Comparison of ENCODE assay signal across 9 mouse cellular contexts in genomic region chr11:114791891-114792411, GRCm38 (mm10). TPM values are rescaled to one million over a fixed set of nuclear protein-coding genes. Genes with fewer than 3 reads are reported as not detected.
A peak's percentile ranks its signal among the peaks of the same experiment; 100 is the strongest.
DNase-seq lines count a peak whose midpoint lies in the region; ATAC-seq and TF ChIP-seq lines count a peak whose summit lies in the region.
"Had no signal": no experiment of that assay in that cellular context is flagged by ENCODE, and none has a peak within 500 bp of the region (broad histone marks: within the 10 kb centered on the region; RNA-seq: fewer than 3 reads in every experiment).

No protein-coding gene starts in this region.

- TF ChIP-seq EP300 in stomach, postnatal 0 days (optimal IDR thresholded peaks at IDR 0.05), result no peak

- peaks cover 21% of the 10 kb centered on the region for H3K4me1 ChIP-seq in testis, adult 2 months (ENCODE audit: control insufficient read depth, insufficient read depth, low read length)
- H3K4me1 ChIP-seq in hindbrain, postnatal 0 days (ENCODE audit: insufficient read depth, low read length), result peaks cover 47% of the 10 kb centered on the region
- peaks cover 62% of the 10 kb centered on the region for H3K4me1 ChIP-seq in midbrain, embryonic 11.5 days (ENCODE audit: control insufficient read depth, insufficient read depth, low read length)
- no peaks in the 10 kb centered on the region; the same call in 1 of the 2 replicates for H3K4me1 ChIP-seq in stomach, postnatal 0 days (replicated peaks; ENCODE audit: control insufficient read depth, insufficient read depth)

- H3K4me3 ChIP-seq in testis, adult 2 months (ENCODE audit: control insufficient read depth, low read depth, low read length), result peak overlapping the region; percentile 1
- H3K4me3 ChIP-seq in hindbrain, postnatal 0 days (ENCODE audit: low read length), result peak overlapping the region; percentile 44
- peak overlapping the region; percentile 42 for H3K4me3 ChIP-seq in midbrain, embryonic 11.5 days (ENCODE audit: low read depth, low read length)
- H3K4me3 ChIP-seq in stomach, postnatal 0 days (ENCODE audit: low read depth, low read length), result peak overlapping the region; percentile 36

- peak overlapping the region; percentile 68 for H3K4me2 ChIP-seq in hindbrain, postnatal 0 days (ENCODE audit: low read depth, low read length)
- peak overlapping the region; percentile 84 for H3K4me2 ChIP-seq in midbrain, embryonic 11.5 days
- H3K4me2 ChIP-seq in stomach, postnatal 0 days (replicated peaks; ENCODE audit: low read depth), result peak overlapping the region; percentile 69

- H3K27me3 ChIP-seq in testis, adult 2 months (ENCODE audit: control insufficient read depth, insufficient read depth, low read length), result no peaks in the 10 kb centered on the region; the same call in 1 of the 2 replicates
- no peaks in the 10 kb centered on the region for H3K27me3 ChIP-seq in hindbrain, postnatal 0 days (ENCODE audit: insufficient read depth, low read length)
- H3K27me3 ChIP-seq in midbrain, embryonic 11.5 days (ENCODE audit: control insufficient read depth, insufficient read depth, low read length), result peaks cover 47% of the 10 kb centered on the region
- peaks cover 11% of the 10 kb centered on the region for H3K27me3 ChIP-seq in stomach, postnatal 0 days (ENCODE audit: control insufficient read depth, insufficient read depth, low read length)

- ATAC-seq in hindbrain, postnatal 0 days, result peak; percentile 3; the same call in 1 of the 2 replicates
- ATAC-seq in midbrain, embryonic 11.5 days (ENCODE audit: low FRiP score), result no peak
- ATAC-seq in stomach, postnatal 0 days (ENCODE audit: low FRiP score, low TSS enrichment), result no peak

- TF ChIP-seq POLR2A in testis, adult 2 months (IDR thresholded peaks at IDR 0.05; ENCODE audit: control insufficient read depth, low read depth, low read length), result no peak

- peak; percentile 67 for DNase-seq in embryo, embryonic 11 days
- DNase-seq in embryo, embryonic 10 days (ENCODE audit: low spot score), result no peak
- no peak for DNase-seq in testis, postnatal 14 days (ENCODE audit: low spot score)
- peak; percentile 86 for DNase-seq in hindbrain, postnatal 0 days (ENCODE audit: low spot score)
- peak; percentile 94 for DNase-seq in midbrain, embryonic 11.5 days (ENCODE audit: low spot score, missing footprints)
- DNase-seq in stomach, postnatal 0 days (ENCODE audit: low spot score), result peak; percentile 28
- no peak for DNase-seq in urinary bladder, postnatal 14 days (ENCODE audit: low spot score)

- no peak for TF ChIP-seq CTCF in testis, adult 2 months (IDR thresholded peaks at IDR 0.05; ENCODE audit: control insufficient read depth, insufficient read depth, insufficient replicate concordance, low read depth, low read length)
- TF ChIP-seq CTCF in hindbrain, postnatal 0 days (IDR thresholded peaks at IDR 0.05; ENCODE audit: low read depth), result no peak
- TF ChIP-seq CTCF in stomach, postnatal 0 days (IDR thresholded peaks at IDR 0.05; ENCODE audit: low read depth), result no peak

- WGBS in hindbrain, postnatal 0 days, result 1% methylated on average over 34 of the region's 59 CpGs
- whole genome bisulfite sequencing in midbrain, embryonic 11.5 days, result under 1% methylated on average over 59 of the region's 59 CpGs
- under 1% methylated on average over 57 of the region's 59 CpGs for WGBS in stomach, postnatal 0 days

- H3K27ac ChIP-seq in testis, adult 2 months (ENCODE audit: control insufficient read depth, insufficient read depth, low read depth, low read length), result no peak overlapping the region
- peak overlapping the region; percentile 85 for H3K27ac ChIP-seq in hindbrain, postnatal 0 days
- H3K27ac ChIP-seq in midbrain, embryonic 11.5 days (ENCODE audit: low read depth, low read length), result no peak overlapping the region
- no peak overlapping the region for H3K27ac ChIP-seq in stomach, postnatal 0 days (replicated peaks)

- H3K36me3 ChIP-seq in testis, adult 2 months (ENCODE audit: control insufficient read depth, insufficient read depth, low read length), result no peaks in the 10 kb centered on the region
- H3K36me3 ChIP-seq in hindbrain, postnatal 0 days (ENCODE audit: insufficient read depth, low read length), result no peaks in the 10 kb centered on the region
- 0 out of 2 replicates have a peak, but pooled peaks cover 4% of the 10 kb centered on the region for H3K36me3 ChIP-seq in midbrain, embryonic 11.5 days (ENCODE audit: control insufficient read depth, insufficient read depth, low read length)
- no peaks in the 10 kb centered on the region for H3K36me3 ChIP-seq in stomach, postnatal 0 days (ENCODE audit: control insufficient read depth, insufficient read depth, low read length)

- H3K9me3 ChIP-seq in hindbrain, postnatal 0 days (ENCODE audit: low read length), result no peaks in the 10 kb centered on the region
- H3K9me3 ChIP-seq in midbrain, embryonic 11.5 days (ENCODE audit: control insufficient read depth, low read length), result no peaks in the 10 kb centered on the region
- H3K9me3 ChIP-seq in stomach, postnatal 0 days (ENCODE audit: control insufficient read depth, low read length), result no peaks in the 10 kb centered on the region

- H3K9ac ChIP-seq in hindbrain, postnatal 0 days (replicated peaks; ENCODE audit: low read length), result peak overlapping the region; percentile 67
- peak overlapping the region; percentile 68 for H3K9ac ChIP-seq in midbrain, embryonic 11.5 days (ENCODE audit: low read length)
- peak overlapping the region; percentile 18; the same call in 1 of the 2 replicates for H3K9ac ChIP-seq in stomach, postnatal 0 days (ENCODE audit: low read length)

RNA-seq across cellular contexts. Expression of gene Btbd17, which starts 3.8 kb away (rescaled TPM):
- 0.31 and 0.42 TPM in 2 replicates for polyA plus RNA-seq in testis, adult 2 months (2012; rRNA removed)
- total RNA-seq in hindbrain, postnatal 0 days (2014; rRNA removed), result 84.6 and 94.0 TPM in 2 replicates
- polyA plus RNA-seq in hindbrain, postnatal 0 days (2015; fragmentation: Nextera tagmentation; extraction: Ambion mirVana), result 30.4 and 31.1 TPM in 2 replicates
- polyA plus RNA-seq in midbrain, embryonic 11.5 days (2014; fragmentation: Nextera tagmentation; extraction: Ambion mirVana), result 65.3 and 70.2 TPM in 2 replicates
- 0.44 and 0.74 TPM in 2 replicates for polyA plus RNA-seq in stomach, postnatal 0 days (2015; fragmentation: Nextera tagmentation; extraction: Ambion mirVana)

RNA-seq across cellular contexts. Expression of gene Gpr142, which starts 6.8 kb away (rescaled TPM):
- polyA plus RNA-seq in testis, adult 2 months (2012; rRNA removed), result not detected in 2 replicates
- 0.58 TPM in 1 of 2 replicates, not detected in the other for total RNA-seq in hindbrain, postnatal 0 days (2014; rRNA removed)
- not detected in 2 replicates for polyA plus RNA-seq in hindbrain, postnatal 0 days (2015; fragmentation: Nextera tagmentation; extraction: Ambion mirVana)
- polyA plus RNA-seq in midbrain, embryonic 11.5 days (2014; fragmentation: Nextera tagmentation; extraction: Ambion mirVana), result 0.12 TPM in 1 of 2 replicates, not detected in the other
- 0.08 TPM in 1 of 2 replicates, not detected in the other for polyA plus RNA-seq in stomach, postnatal 0 days (2015; fragmentation: Nextera tagmentation; extraction: Ambion mirVana)
- polyA plus RNA-seq: C2C12 had no signal

RNA-seq across cellular contexts. Expression of gene Kif19a, which starts 26.8 kb away (rescaled TPM):
- polyA plus RNA-seq in testis, adult 2 months (2012; rRNA removed), result 19.3 and 19.6 TPM in 2 replicates
- 7.4 and 13.5 TPM in 2 replicates for total RNA-seq in hindbrain, postnatal 0 days (2014; rRNA removed)
- polyA plus RNA-seq in hindbrain, postnatal 0 days (2015; fragmentation: Nextera tagmentation; extraction: Ambion mirVana), result 0.99 and 1.6 TPM in 2 replicates
- 0.61 and 0.94 TPM in 2 replicates for polyA plus RNA-seq in midbrain, embryonic 11.5 days (2014; fragmentation: Nextera tagmentation; extraction: Ambion mirVana)
- 0.35 and 0.58 TPM in 2 replicates for polyA plus RNA-seq in stomach, postnatal 0 days (2015; fragmentation: Nextera tagmentation; extraction: Ambion mirVana)

RNA-seq across cellular contexts. Expression of gene Gprc5c, which starts 59.0 kb away (rescaled TPM):
- 0.36 and 2.6 TPM in 2 replicates for polyA plus RNA-seq in testis, adult 2 months (2012; rRNA removed)
- total RNA-seq in hindbrain, postnatal 0 days (2014; rRNA removed), result 12.8 and 14.1 TPM in 2 replicates
- polyA plus RNA-seq in hindbrain, postnatal 0 days (2015; fragmentation: Nextera tagmentation; extraction: Ambion mirVana), result 7.5 and 7.8 TPM in 2 replicates
- 8.9 and 10.7 TPM in 2 replicates for polyA plus RNA-seq in midbrain, embryonic 11.5 days (2014; fragmentation: Nextera tagmentation; extraction: Ambion mirVana)
- polyA plus RNA-seq in stomach, postnatal 0 days (2015; fragmentation: Nextera tagmentation; extraction: Ambion mirVana), result 10.8 and 11.2 TPM in 2 replicates

Comparison
In these comparisons a context has a peak if more than half of its experiments do, and no peak if none do; other contexts are left out.
1. DNase-seq: peak in embryo, embryonic 11 days (single experiment), hindbrain, postnatal 0 days (single experiment), midbrain, embryonic 11.5 days (single experiment) and stomach, postnatal 0 days (single experiment); none in embryo, embryonic 10 days (single experiment), testis, postnatal 14 days (single experiment) and urinary bladder, postnatal 14 days (single experiment).
2. H3K9ac ChIP-seq: peak in every context shown above with its lines; median percentile 68 in midbrain, embryonic 11.5 days; 67 in hindbrain, postnatal 0 days; 18 in stomach, postnatal 0 days.
3. RNA of gene Btbd17, which starts 3.8 kb away (polyA plus RNA-seq): 65.3 to 70.2 TPM in midbrain, embryonic 11.5 days and 30.4 to 31.1 TPM in hindbrain, postnatal 0 days; 0.44 to 0.74 TPM in stomach, postnatal 0 days and 0.31 to 0.42 TPM in testis, adult 2 months; every median in the first group is over 10 times any median in the second.
4. Peak in every context shown above with its lines, with median percentiles within 50 percentile points of each other: H3K4me3 ChIP-seq and H3K4me2 ChIP-seq.